Mouse (Mus musculus) c-Kit-positive CD71-positive TER-119-negative erythroid progenitor cells, embryonic 14.5 days (primary cell): Measurements from ENCODE around the gene Pax4.

Experiments
- DNase-seq: peaks from one replicate; pipeline ENCODE4 v3.0.0-alpha.2; 2013; ENCODE audit warnings: low read depth

Gene Pax4

DNA sequence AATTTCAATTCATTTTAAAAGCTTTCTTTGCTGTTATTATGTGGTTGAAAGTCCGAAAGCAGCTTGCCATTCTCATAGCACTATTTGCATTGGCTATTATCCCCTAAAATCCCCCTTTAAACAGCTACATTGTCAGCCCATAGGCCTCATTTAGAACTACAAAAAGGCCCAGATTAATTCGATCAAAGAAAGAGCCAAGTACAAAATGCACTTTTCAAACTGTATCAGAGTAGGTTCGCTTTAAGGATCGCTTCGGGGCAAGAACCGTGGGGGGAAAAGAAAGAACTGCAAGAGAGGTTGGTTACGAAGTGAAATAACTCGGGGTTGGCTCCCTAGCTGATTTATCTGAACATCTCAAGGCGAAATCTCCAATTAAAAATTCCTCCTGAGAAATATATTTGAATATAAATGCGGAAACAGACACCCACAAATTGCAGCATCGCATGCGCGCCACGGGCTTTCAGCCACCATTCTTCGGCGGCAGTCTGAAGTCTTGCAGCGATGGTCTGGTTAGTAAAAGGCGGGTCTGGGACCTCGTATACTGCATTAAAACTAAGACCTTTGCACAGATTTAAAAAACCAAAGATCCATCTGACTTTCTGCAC, 52.2 kb downstream of the Pax4 start:
- no peak for DNase-seq

DNA sequence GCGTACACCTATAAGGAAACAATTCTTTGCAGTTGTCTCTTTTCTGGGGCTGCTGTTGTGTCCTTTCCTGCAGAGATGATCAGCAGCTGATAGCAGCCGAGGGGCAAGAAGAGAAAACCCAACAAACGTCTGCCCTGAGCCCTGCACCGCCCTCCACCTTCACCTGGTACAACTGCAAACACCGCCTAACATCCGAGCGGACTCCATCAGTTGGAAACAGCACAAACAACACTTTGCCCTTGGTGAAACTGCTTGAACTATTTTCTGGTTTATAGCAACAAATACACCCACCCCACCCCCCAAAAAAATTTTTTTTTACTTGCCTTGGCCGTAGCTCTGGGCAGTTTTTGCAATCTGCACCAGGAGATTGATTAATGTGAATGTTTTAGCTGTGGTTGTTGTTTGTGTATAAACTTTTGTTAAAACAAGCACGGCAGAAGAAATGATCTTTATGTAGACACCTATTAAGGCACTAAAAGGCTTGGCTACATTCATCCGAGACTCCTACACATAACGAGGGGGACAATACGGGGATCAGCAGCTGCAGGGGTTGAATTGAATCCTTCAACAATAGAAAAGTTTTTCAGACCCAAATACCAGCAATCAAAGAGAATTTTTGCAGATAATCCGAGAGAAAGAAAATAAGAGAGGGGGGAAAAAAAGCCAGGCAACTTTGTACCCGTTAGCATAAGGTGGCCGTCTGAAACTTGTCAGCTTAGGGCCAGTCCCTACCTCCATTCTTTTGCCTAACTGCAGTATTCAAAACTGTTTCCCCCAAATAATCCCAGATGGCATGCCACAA, 52.9 kb downstream of the Pax4 start:
- DNase-seq, result no peak
